Mouse (Mus musculus) common myeloid progenitor, adult 5-6 weeks (primary cell): ENCODE measurements around the gene Popdc3. TPM values are rescaled to one million over a fixed set of nuclear protein-coding genes. Genes with fewer than 3 reads are reported as not detected.
"Not testable (repeated sequence)": the region's sequence is repeated elsewhere in the genome, so short reads cannot be mapped to it uniquely, and the experiment has no call there.

Source experiments
- ATAC-seq: replicated peaks from 2 replicates; pipeline ENCODE4 v1.8.0; 2016; ENCODE audit warnings: low read depth, mild to moderate bottlenecking, moderate TSS enrichment, inconsistent platforms; ENCODE audit not compliant: poor library complexity, severe bottlenecking
- total RNA-seq: library from RNA; stranded (forward); fragments of 200-1000, 187-1606 nt; gene quantifications from 2 replicates; pipeline ENCODE4 v1.2.3, GENCODE M21; 2017

Popdc3 gene
- total RNA-seq, result not detected in 2 replicates

- not testable (repeated sequence) for ATAC-seq
Measured at GRCm38 (mm10) chr10:45177798-45178197, at the start of gene Popdc3. Gene Popdc3, plus strand, starts transcription at chr10:45178098.

DNA sequence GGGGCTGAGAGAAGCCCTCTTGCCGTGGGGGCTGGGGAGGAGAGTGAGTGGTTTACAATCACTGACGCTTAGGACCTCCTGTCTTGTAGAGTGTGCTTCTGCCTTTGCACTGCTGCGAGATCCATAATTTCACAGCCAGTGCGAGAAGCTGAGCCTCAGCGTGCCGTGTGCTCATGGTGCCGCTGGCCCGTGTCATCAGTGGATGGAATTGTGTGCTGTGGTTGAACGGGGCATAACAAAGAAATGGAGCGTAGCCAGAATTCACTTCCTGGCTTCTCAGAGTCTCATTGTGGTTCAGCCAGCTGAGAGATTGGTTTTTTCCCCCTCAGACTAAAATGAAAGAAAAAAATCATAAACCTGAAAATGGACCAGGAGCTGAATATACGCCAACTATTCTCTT, 48.8 kb upstream of the Popdc3 start:
- peak; percentile 48 for ATAC-seq

GRCm38 (mm10) chr10:45130004-45130403, 47.9 kb upstream of the Popdc3 start:
- peak; percentile 75 for ATAC-seq

- ATAC-seq, result 0 out of 2 replicates have a peak, but pooled peaks have one; percentile 16
Measured at GRCm38 (mm10) chr10:45132371-45132770, 45.5 kb upstream of the Popdc3 start.

DNA sequence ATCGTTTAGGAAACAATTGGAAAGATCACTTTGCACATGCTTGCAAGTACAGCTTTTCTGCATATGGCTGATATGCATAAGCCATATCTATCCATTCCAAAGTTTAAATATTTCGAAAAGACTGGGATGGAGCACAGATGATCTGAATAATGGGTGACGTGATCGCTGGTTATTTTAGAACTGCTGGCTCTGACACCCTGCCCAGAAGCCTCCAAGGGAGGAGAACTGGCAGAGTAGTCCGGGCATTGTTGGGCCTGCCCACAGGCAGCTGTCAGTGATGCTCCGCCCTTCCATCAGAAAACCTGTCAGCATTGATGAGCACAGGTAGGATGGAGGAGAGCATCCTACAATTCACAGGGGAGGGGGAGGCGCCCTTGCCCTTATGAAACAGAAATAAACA, 41.1 kb upstream of the Popdc3 start:
- no peak for ATAC-seq

- ATAC-seq, result no peak
Measured at GRCm38 (mm10) chr10:45139910-45140309, 38.0 kb upstream of the Popdc3 start.

GRCm38 (mm10) chr10:45140474-45141212, 37.3 kb upstream of the Popdc3 start:
- no peak for ATAC-seq

DNA sequence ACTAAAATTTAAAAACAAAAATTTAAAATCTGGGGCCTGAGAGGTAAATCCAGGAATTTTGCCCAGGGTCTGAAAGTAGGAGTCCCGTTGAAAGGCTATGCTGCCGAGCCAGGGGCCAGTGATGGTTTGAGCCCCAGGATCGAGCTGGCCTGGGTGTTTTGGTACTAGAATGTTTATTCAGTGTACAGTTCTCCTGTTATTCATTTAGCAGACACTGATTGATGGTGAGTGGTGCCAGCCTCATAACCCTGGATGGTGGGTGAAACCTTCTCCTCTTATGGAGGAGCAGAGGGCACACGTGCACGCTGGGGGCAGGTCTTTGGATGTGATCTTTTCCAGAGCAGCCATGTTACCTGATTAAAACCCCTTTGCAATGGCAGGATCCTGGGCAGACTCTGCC, 35.5 kb upstream of the Popdc3 start:
- no peak for ATAC-seq

DNA sequence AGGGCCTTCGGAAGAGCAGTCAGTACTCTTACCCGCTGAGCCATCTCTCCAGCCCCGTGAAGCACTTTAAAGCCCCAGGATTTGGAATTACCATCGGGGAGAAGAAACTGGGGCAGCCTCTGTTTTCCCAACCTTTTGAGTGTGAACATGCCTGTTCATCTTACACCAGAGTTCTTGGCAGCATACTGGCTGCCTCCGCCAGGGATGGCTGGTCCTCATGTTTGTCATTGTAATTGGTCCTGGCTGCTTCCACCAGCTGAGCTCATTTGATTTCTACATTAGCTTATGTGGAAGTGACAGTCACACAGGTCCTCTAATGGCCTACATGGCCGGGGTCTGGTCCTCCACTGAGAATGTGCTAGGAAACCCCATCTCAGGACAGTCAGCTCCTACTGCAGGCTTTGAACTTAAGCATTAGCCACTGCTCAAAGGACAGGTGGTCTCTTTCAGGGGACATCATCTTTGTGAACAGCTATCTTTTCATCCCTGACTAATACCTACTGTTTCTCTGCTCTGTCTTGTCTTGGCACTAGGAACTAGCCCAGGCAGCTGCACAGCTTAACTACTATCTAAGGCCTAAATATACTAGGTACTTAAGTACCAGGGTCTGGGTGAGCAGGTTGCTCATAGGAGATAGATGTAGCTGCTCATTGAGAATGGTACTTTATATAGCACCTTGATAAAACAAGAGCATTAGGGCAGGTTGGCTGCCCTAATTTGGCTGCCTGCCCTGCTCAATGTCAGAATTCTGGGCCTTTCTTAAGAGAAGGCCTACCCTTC, 33.7 kb upstream of the Popdc3 start:
- no peak for ATAC-seq

GRCm38 (mm10) chr10:45146821-45147220, 31.1 kb upstream of the Popdc3 start:
- no peak for ATAC-seq

DNA sequence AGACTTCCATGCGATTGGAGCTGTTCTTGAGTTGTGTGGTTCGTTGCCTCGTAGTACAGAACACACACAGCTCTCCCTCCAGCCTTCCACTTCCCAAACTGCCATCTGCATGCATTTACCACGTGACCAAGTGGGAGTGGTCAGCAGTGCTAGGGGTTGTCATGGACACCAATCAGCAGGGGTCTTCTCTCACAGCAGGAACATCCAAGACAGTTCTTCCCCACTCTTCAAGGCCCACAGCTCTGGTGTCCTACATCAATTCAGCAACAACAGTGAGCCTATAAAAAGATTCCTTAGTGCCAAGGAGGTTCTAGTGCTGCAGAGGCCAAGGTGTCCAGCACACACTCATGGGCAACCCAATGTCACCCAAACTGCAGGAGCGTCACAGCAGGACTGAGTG, 26.8 kb upstream of the Popdc3 start:
- no peak for ATAC-seq

GRCm38 (mm10) chr10:45151771-45152692, 25.9 kb upstream of the Popdc3 start:
- ATAC-seq, result no peak

DNA sequence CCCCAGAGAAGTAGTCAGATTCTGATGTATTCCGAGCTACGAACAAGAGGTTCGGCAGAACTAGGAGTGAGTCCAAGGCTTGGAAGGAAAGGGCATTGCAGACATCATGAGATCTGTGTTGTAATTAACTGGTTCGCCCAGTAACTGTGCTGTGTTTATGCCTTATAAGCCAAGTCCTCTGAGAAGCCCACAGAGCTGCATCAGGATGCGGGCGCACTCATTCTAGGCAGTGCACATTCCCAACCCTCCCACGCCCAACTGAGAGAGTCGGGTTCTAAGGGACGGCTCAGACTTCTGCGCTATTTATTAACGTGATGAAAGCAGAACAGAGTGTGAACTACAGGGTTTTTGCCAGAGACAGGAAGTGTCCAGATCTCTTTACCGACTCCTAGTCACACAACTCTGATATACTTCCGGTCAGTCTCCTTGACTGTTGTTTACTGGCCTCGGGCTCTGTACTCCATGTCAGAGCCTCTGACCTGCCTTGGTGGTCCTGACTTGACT, 23.3 kb upstream of the Popdc3 start:
- ATAC-seq, result no peak

DNA sequence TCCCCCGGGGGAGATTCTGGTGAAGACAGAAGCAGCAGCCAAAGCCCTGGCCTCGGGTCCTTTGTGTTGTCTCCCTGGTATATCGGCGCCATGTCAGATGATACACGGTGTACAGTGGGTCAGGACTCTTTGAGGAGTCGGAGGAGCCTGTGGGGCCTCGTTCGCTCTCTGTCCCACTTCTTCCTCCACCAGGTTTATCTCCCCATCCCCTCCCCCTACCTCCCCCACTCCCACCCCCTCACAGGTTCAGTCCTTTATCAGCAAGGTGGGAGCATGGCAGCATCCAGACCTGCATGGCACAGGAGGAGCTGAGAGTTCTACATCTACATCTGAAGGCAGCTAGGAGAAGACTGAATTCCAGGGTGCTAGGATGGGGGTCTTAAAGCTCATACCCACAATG, 12.0 kb upstream of the Popdc3 start:
- ATAC-seq, result no peak

- no peak for ATAC-seq
Measured at GRCm38 (mm10) chr10:45173927-45174326, 4.0 kb upstream of the Popdc3 start.

- ATAC-seq, result no peak
Measured at GRCm38 (mm10) chr10:45174345-45174744, 3.6 kb upstream of the Popdc3 start.

- ATAC-seq, result no peak
Measured at GRCm38 (mm10) chr10:45180677-45181326, 2.9 kb downstream of the Popdc3 start.

DNA sequence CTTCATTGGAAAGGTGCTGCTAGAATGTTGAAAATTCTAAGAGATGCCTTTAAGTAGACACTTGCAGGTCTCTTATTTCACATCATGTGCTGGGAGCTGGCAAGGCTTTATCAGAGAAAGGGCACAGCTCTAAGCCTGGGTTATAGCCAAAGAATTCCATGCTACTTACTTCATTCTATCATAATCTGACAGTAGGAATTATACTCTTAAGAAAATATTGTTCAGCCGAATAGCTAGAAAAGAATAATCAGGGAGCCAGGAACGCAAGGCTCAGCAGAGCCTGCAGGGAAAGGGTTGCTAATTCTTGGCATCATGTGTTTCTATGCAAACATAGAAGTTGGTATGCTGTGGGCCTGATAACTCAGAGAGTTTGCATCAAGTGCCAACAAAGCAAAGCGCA, 3.4 kb downstream of the Popdc3 start:
- ATAC-seq, result no peak

DNA sequence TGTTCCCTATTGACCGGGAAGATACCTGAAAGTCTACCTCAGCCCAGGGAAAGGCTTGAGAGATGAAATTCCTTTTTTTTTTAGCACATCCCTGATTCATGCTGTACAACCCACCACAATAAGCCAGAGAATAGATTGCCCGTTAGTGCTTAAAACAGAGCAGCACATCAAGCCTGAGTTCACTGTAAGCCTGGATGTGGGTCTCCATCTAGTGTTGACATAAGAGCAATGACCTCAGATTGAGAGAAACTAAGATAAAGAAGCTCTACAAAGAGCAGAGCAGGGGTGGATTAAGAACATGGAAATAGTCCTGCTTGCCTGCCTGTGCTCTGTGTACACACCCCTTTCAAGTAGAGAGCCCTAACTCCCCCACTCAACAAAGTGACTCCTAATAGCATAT, 7.6 kb downstream of the Popdc3 start:
- ATAC-seq, result no peak
